Mouse (Mus musculus) liver, adult 2 months (tissue): ENCODE measurements around the gene Fam122a. TPM values are rescaled to one million over a fixed set of nuclear protein-coding genes. Genes with fewer than 3 reads are reported as not detected.

Experiments
- DNase-seq: peaks from one replicate; pipeline ENCODE4 v3.0.0-alpha.2; 2011; ENCODE audit warnings: low read depth, low spot score; ENCODE audit errors: extremely low read depth
- H3K27ac ChIP-seq: fragments of 200-500 bp; replicated peaks from 2 replicates; pipeline ENCODE4 v1.5.1; 2012; ENCODE audit warnings: low read depth, mild to moderate bottlenecking, control low read depth, inconsistent platforms, low read length; ENCODE audit not compliant: insufficient read depth
- H3K27me3 ChIP-seq: fragments of 200-500 bp; 2 replicates; pipeline ENCODE4 v1.6.1; 2012; ENCODE audit warnings: mild to moderate bottlenecking, moderate library complexity, low read length, inconsistent platforms; ENCODE audit not compliant: control insufficient read depth, insufficient read depth
- H3K36me3 ChIP-seq: fragments of 200-500 bp; 2 replicates; pipeline ENCODE4 v1.6.1; 2012; ENCODE audit warnings: low read length, inconsistent platforms; ENCODE audit not compliant: control insufficient read depth, insufficient read depth
- H3K4me1 ChIP-seq: fragments of 200-500 bp; 2 replicates; pipeline ENCODE4 v1.6.1; 2011; ENCODE audit warnings: low read length; ENCODE audit not compliant: control insufficient read depth, insufficient read depth
- H3K4me3 ChIP-seq: fragments of 200-500 bp; 2 replicates; pipeline ENCODE4 v1.5.1; 2011; ENCODE audit warnings: low read depth, mild to moderate bottlenecking, control low read depth, low read length, moderate library complexity; ENCODE audit not compliant: insufficient read depth
- H3K79me2 ChIP-seq: fragments of 200-500 bp; 2 replicates; pipeline ENCODE4 v1.6.1; 2012; ENCODE audit warnings: inconsistent platforms, mild to moderate bottlenecking, low read length, moderate library complexity; ENCODE audit not compliant: control insufficient read depth, insufficient read depth
- H3K9ac ChIP-seq: fragments of 200-500 bp; 2 replicates; pipeline ENCODE4 v1.6.1; 2012; ENCODE audit warnings: low read depth, mild to moderate bottlenecking, control low read depth, inconsistent platforms, low read length
- CTCF ChIP-seq: fragments of 200-500 bp; IDR thresholded peaks from 2 replicates; pipeline ENCODE4 v1.5.1; 2011; ENCODE audit warnings: low read depth, low read length, control low read depth
- POLR2A ChIP-seq: fragments of 200-500 bp; IDR thresholded peaks from 2 replicates; pipeline ENCODE4 v1.6.1; 2011; ENCODE audit warnings: low read length, control low read depth; ENCODE audit not compliant: insufficient read depth; ENCODE audit errors: extremely low read depth
- WGBS: fragments of 180-500 bp; shearing (Covaris S2); methylation state at CpG from one replicate; pipeline ENCODE4 v1.1.7; 2018; 5-methylcytosine and 5-hydroxymethylcytosine counted together
- polyA plus RNA-seq: library from polyadenylated mRNA; depleted of rRNA; stranded (reverse); fragments of >200 nt; gene quantifications from 2 replicates; pipeline ENCODE4 v1.2.3, GENCODE M21; 2012; rRNA removed
- total RNA-seq: library from RNA; depleted of rRNA; stranded (reverse); fragments of >200 nt; gene quantifications from 2 replicates; pipeline ENCODE4 v1.2.3, GENCODE M21; 2014; rRNA removed

The Fam122a gene
- total RNA-seq (0.74 and 1.3 TPM in 2 replicates), polyA plus RNA-seq (16.5 and 17.6 TPM in 2 replicates)

DNA sequence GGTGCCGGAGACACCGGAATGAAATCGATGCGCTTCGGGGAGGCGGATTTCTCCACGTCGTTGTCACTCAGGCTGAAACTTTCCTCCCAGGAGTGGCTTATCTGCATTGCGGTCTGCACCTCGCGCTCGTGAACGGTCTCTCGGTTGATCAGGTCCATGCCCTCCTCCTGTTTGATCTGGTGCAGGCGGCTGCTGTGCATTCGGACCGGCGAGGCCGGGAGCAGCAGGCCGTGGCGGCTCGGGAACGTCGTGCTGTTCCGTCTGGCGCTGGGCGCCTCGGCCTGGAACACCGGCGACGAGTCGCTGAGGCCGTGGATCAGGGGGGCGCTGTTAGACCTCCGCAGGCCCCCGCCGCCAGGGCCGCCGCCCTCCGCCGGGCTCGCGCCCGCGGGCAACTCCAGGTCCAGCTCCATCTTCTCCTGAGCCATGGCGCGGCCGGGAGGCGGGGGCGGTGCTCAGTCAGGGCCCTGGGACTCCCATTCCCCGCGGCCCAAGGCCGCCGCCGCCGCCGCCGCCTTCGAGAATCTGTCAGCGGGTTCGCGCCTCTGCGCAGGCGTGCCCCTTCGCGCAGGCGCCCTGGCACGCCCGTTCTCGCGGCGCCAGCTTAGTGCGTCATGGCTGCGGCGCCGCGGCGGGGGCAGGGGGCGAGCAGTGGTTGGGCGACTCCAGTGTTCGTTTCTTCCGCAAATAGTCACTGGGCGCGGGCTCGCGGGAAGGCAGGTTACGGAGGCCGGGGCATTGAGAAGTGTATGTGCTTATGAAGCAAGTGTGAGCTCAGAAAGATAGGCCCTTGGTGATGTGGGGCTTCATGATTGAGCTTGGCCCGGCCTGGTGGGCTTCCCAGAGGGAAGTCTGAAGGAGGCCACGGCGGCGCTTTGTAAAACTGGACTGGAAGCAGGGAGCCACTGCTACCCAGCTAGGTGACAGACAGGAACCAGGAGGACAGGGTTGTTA, at the start of gene Fam122a:
TSS of gene Fam122a (minus strand) at position 428 of the 954 bp plus-strand sequence.
- under 1% methylated on average over 91 of the region's 92 CpGs for WGBS
- peak; percentile 55 for DNase-seq
- TF ChIP-seq CTCF (no peak), POLR2A (peak; percentile 40; the same call in 1 of the 2 replicates)
- Histone ChIP-seq H3K27me3 (no peaks in the 10 kb centered on the region), H3K36me3 (no peaks in the 10 kb centered on the region), H3K9ac (peak within 1 kb of the TSS; percentile 91), H3K4me3 (peak within 1 kb of the TSS; percentile 87), H3K4me1 (peaks cover 2% of the 10 kb centered on the region), H3K27ac (peak within 1 kb of the TSS; percentile 75), H3K79me2 (no peaks in the 10 kb centered on the region)

DNA sequence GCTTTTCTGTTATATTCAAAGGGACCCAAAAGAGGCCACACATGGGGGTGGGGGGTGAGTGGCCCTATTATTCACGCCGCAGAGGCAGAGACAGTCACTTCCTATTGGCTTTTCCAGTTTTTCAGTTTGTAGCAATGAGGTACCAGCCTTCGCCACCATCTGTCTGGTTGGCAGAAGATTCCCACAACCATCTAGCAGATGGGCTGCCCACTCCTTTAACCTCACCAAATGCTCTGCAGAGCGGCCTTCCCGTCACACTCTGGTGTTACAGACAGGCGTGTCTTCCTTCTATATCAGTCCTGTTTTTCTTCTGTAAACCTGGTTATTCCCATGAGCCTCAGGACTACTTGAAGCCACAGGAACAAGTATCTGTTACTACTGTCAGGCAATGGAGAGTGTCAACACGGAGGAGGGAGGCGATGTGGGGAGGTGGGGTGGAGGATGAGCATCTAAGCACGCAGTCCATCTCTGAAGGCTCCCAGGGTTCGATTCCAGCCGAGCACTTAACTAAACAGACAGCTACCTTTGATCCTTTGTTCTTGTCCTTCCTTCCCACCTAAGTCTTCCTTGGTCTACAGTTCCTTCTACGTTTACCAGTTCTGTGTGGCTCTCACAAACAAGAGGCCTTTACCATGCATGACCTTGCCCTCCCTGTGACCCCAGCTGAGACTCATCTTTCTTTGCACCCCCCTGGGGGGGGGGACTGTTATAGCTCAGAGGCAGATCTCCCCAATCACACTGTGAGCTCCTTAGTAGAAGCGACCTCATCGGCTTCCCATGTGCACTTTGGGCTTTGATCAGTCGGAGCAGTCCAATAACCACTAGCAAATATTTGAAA, 46.5 kb upstream of the Fam122a start:
- no peak overlapping the region for H3K27ac ChIP-seq
- H3K9ac ChIP-seq: no peak overlapping the region
- TF ChIP-seq POLR2A: no peak
- no peak for TF ChIP-seq CTCF
- no peaks in the 10 kb centered on the region for H3K4me1 ChIP-seq
- H3K4me3 ChIP-seq: no peak overlapping the region
- no peaks in the 10 kb centered on the region for H3K79me2 ChIP-seq
- no peaks in the 10 kb centered on the region for H3K36me3 ChIP-seq
- no peaks in the 10 kb centered on the region for H3K27me3 ChIP-seq
- no peak for DNase-seq
- 76% methylated on average over 15 of the region's 15 CpGs for WGBS

DNA sequence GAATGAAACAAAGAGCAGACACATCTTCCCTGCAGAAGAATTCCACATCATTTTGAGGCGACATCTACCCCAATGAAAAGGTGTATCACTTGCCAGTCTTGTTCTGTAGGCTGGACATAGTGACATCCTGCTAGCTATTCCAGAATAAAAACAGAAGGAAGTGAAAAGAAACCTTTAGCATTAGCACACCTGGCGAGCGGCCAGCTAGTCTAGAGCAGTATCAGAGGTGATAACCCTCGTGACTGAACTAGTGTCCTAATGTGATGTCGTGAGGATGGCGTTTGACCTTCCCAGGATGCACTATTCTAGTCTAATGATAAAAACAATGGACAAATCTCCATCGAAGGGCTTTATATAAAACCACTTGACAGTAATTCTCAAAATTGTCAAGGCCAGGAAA, 44.8 kb upstream of the Fam122a start:
- H3K9ac ChIP-seq: no peak overlapping the region
- TF ChIP-seq CTCF (no peak), POLR2A (no peak)
- H3K79me2 ChIP-seq: no peaks in the 10 kb centered on the region
- H3K4me1 ChIP-seq: no peaks in the 10 kb centered on the region
- H3K4me3 ChIP-seq: no peak overlapping the region
- 68% methylated on average over 7 of the region's 7 CpGs for WGBS
- no peaks in the 10 kb centered on the region for H3K27me3 ChIP-seq
- no peak for DNase-seq
- no peaks in the 10 kb centered on the region for H3K36me3 ChIP-seq
- no peak overlapping the region for H3K27ac ChIP-seq

DNA sequence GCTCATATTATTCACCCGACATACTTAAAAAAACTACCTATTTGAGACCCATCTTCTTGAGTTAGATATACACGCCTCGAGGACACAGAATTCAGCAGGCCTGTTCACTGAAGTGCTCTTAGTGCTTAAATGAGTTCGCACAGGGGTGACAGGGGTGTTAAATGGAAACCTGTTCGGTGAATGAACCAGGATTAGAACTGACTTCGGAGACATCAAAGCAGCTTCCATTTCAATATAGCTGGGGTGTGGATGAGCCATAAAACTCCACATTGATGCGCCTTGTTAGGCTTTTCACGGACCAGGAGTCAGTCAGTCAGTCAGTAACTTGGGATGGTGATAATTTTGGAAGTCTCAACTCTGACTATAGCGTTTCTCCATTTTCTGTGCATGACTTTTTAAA, 44.0 kb upstream of the Fam122a start:
- Histone ChIP-seq H3K4me3 (no peak overlapping the region), H3K36me3 (no peaks in the 10 kb centered on the region), H3K27ac (no peak overlapping the region), H3K27me3 (no peaks in the 10 kb centered on the region), H3K79me2 (no peaks in the 10 kb centered on the region), H3K4me1 (no peaks in the 10 kb centered on the region), H3K9ac (no peak overlapping the region)
- no peak for DNase-seq
- TF ChIP-seq CTCF (no peak), POLR2A (no peak)
- 90% methylated on average over 9 of the region's 9 CpGs for WGBS

DNA sequence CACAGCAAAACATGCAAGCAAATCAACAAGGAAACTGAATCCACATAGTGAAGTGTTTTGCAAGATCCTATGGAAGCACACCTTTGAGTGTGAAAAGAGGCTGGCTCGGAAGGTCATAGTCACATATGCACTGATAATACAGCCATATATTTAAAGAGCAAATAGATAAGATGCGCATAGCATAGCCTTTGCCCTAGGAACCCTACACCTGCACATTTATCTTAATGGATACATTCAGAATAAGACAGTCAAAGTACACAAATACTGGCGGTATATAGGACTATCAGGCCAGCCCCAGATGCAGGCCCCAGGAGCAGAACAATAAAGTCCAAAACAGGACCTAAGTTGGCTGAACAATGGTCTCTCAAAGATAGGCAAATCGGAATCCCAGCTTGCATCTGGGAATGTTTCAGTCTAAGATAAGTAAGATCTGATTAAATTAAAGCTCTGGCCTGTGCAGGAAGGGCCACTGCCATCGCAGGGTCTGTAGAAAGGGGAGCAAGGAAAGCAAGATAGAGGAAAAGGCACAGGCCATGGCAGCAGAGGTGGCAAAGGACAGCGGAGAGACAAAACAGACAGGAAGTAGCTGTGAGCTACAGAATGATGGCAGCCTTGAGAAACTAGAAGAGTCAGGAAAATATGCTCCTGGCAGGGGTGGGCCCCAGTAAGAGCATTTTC, 42.7 kb upstream of the Fam122a start:
- 76% methylated on average over 6 of the region's 6 CpGs for WGBS
- Histone ChIP-seq H3K4me3 (no peak overlapping the region), H3K27me3 (no peaks in the 10 kb centered on the region), H3K79me2 (no peaks in the 10 kb centered on the region), H3K36me3 (no peaks in the 10 kb centered on the region), H3K27ac (no peak overlapping the region), H3K4me1 (no peaks in the 10 kb centered on the region), H3K9ac (no peak overlapping the region)
- DNase-seq: no peak
- no peak for TF ChIP-seq CTCF
- no peak for TF ChIP-seq POLR2A
